Mouse (Mus musculus) left cerebral cortex, adult 9 months (tissue): ENCODE results near the gene Kctd13.

Source experiments
- DNase-seq, 2 experiments: peaks; one replicate each; pipeline ENCODE4 v3.0.0; 2022; ENCODE audit warnings: low spot score in 2 of 2

The Kctd13 gene

DNA sequence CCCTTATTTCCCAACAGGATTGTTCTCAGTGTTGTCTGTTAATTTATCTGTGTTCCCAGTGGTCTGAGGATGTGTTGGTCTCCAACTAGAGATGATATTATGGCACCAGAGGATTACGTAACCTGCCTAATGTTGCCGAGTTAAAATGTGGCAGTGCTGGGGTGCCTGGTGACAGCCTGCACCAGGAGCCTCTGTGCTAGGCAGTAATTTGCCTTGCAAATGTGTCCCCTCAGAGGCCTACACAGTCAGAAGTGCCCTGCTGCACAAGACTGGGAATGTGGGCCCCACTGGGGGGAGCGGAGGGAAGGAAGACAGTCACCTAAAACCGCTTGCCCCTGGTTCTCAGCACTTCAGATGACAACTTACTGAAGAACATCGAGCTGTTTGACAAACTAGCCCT, 13.1 kb downstream of the Kctd13 start:
- peak in 1 of 2 experiments; percentile 54 for DNase-seq

DNA sequence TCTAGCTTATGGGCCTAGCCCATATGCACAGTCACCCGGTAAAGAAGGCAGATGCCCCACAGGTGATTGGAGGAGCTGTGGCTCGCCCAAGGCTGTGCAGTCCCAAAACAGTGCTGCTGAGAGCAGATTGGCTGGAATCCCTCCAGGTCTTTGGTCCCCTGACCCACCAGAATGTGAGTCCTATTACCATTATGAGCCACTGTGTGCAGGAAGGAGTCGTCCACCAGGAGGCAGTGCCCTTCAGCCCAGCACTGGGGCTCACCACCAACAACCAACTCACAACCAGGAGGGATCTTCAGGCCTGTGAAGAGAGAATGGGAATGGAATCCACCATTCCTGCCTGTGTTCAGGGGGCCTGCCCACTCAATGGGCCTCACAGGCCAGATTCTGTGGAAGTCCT, 17.9 kb downstream of the Kctd13 start:
- DNase-seq: no peak

DNA sequence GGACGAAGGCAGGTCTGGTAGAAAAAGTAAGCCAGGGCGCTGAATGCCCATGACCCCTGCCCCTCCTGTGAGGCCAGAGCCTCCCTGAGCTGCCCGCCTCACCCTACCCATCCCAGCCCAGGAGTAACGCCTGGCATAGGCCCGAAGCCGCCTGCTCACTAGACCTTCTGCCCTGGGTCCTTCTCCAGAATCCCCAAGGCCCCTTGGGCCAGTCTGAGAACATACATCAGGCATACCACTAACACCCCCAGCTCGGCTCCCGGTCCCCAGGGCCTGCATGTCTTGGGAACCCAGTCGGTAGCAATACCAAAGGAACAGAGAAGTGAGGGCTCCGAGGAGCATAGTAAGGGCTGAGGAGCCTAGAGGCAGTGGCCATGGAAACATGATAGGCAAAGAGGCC, 19.9 kb downstream of the Kctd13 start:
- no peak for DNase-seq

DNA sequence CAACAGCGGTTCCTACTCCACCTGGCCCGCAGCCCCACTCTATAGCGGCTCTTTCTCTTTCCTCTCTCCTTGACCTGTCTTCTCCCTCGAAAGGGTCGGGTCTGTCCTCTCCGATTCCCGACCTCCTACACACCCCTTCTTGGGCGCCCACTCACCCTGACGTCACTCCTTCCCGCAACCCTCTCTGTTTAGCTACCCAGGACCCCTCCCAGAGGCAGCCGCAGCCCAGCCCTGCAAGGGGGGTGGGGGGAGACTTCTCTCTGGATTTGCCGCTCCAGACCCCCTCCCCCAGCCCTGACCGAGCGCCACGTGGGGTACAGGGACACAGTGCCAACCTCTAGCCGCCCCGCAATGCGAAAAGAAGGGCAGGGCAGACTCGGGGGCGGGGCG, 20.7 kb downstream of the Kctd13 start, which contains the start of gene Asphd1:
Gene Asphd1 (minus strand): TSS at position 180 of the 390 bp plus-strand sequence.
- peak; percentile 59 to 70 for DNase-seq

DNA sequence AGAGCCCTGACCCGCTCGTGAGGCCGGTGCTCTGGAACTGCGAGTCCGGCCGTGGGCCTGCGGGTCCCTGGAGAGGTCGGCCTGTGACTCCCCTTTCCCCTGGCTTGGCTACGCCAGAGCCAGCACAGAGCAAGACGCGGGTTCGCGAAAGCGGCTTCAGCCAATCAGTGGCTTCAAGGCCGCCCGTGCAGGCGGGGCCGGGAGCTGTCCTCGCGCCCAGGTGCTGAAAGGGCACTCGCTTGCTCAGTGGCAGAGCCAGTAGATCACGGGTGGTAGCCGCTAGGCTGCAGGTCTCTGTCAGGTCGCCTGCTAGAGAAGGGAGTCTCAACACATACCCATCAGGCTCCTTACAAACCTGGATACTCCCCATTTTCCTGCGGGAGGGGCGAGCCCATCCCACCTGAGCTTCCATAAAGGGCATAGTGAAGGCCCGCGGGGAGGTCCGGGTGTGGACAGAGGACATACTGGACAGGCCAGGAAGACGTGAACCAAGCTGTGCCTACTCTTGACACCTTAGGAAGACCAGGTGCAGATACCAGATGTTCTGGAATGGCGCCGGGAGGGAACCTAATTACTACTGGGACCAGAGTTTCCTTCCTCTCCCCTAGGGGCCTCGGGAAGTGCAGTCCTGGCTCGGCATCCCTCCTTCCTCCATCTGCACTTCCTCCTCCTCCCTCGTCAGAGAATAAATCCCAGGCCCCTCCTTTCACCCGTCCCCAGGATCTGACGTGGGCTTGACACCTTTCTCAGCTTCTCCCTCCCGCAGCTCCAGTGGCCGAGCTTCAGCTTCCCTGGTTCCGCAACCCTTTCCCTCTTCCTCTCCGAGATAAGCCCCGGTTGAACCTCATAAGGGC, 21.3 kb downstream of the Kctd13 start, which contains the start of gene Sez6l2:
Gene Sez6l2 (plus strand): TSS at position 771 of the 854 bp plus-strand sequence.
- DNase-seq: peak; percentile 72 to 83

DNA sequence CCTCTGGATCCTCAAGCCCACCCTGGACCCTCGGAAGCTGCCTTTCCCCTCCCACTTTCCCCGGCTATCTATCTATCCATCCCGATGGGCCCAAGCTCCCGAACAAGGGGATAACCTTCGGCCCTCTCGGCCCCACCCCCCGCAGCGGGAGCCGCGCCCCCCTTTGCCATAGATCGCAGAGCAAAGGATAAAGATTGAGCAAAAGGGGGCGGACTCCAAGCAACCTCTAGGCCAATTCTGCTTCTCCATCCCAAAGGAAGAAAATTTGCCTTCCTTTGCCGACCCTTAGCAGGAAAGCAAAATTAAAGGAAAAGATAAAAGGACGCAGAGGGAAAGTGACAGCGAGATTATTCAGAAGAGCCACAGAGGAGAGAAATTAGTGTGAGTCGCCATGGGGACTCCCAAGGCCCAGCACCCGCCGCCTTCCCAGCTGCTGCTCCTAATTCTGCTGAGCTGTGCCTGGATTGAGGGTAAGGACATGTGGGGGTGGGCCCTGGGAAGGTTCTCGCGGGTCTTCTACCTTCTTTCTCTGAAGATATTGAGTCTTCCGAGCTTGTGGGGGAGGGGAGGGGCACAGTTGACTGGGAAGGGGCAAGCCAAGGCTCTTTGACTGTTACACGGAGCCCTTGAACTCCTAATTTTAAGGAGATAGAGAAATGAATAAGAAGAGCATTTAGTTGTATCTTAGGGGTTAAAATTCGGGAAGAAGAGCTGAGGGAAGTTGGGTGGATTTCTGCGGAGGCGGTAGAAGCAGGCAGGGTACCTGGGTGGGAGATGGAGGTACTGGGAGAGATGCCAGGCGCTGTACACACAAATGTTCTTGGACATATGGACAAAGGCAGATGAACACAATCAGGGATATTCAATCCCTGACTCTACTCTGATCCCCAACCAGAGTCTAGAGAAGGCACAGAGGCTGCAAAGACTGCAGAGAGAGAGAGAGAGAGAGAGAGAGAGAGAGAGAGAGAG, 22.3 kb downstream of the Kctd13 start:
- DNase-seq: peak in 1 of 2 experiments; percentile 58

DNA sequence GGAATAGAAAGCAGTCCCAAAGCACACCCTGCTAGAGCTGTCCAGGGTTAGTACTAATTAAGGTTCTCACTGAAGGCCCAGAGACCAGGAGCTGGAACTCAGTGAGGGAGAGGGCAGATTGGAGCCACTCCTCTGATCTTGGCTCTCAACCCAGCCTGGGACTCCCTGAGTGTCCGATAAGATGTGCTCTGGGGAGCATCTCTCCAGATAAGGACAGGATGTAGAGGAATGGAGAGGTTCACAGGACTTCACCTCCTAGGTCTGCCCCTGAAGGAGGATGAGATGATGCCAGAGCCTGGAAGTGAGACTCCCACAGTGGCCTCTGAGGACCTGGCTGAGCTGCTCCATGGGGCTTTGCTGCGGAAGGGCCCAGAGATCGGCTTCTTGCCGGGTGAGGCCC, 23.1 kb downstream of the Kctd13 start:
- DNase-seq: no peak

DNA sequence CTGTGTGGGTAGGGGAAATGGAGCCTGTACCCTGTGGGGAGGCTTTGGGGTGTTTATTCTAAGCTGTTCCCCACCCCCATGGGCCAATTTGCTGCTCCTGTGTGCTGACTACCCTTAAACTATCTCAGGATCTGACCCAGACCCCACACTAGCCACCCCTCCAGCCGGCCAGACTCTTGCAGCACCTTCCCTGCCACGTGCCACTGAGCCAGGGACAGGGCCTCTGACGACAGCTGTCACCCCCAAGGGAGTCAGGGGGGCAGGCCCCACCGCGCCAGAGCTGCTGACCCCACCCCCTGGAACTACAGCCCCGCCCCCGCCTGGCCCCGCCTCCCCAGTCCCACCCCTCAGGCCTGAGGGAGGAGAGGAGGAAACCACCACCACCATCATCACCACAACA, 24.0 kb downstream of the Kctd13 start:
- DNase-seq: no peak

DNA sequence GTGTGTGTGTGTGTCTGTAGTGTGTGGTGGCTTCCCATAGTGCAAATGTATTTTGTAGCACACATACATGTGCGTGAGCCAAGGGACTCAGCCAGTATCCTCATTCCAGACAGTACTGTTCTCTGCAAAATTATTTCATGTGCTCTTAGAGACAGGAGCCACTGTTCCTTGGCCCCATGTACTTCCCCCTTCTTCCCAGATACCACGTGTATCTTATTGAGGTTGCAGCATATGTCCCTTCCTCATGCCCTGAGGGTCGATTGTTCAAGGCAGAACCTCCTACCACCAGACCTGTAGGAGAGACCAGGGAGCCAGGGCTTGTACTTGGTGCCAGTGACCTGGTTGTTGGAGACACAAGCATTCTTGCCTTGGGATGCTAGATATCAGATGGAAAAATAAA, 26.4 kb downstream of the Kctd13 start:
- no peak for DNase-seq

DNA sequence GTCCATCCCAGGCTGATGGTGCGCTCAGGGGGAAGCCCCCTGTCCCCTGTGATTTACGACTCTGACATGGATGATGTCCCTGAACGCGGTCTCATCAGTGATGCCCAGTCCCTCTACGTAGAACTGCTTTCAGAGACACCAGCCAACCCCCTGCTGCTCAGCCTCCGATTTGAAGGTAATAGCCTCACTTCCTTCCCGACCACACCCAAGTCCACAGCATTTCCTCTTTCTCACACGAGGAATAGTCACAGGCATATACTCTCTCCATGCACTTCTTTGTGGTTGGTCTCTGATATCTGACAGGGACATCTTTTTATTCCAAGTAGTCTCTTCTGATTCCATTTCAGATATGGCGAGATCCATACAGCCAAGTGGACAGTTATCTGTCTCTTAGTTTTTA, 31.1 kb downstream of the Kctd13 start:
- DNase-seq: no peak

DNA sequence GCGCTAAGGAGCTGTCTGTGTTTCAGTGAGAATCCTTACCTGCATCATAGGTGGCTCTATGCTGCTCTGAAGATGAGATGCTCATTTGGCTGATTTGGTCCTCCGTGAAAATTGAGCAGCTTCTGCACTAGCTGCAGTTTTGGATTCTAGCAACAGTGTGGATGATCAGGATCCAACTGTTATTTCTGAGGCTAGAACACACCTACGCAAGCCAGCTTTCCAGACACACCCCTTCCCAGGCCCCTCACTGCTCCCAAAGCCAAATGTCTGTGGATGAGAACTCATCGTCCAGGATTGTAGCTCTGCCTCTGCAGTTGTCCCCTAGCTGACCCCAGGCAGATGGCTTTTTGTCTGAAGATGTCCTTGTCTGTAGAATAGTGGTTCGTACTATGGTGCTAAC, 32.4 kb downstream of the Kctd13 start:
- DNase-seq: no peak

DNA sequence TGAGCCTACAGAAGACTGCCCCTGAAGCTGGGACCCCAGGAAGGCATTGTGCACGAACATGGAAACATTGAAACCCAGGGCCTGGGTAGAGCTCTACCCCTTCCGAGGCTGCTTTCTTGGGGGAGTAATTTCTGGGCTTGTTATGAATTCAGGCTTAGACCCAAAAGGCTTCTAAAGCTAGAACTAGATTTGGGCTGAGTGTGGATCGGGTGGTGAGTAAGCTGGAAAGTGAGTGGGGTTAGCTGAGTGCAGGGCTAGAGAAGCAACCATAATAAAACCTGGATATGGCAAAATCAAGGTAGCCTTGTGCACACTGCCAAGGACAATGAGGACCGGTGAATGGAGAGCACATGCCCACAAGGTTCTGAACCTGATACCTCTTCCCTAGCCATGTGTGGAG, 33.3 kb downstream of the Kctd13 start:
- no peak for DNase-seq

DNA sequence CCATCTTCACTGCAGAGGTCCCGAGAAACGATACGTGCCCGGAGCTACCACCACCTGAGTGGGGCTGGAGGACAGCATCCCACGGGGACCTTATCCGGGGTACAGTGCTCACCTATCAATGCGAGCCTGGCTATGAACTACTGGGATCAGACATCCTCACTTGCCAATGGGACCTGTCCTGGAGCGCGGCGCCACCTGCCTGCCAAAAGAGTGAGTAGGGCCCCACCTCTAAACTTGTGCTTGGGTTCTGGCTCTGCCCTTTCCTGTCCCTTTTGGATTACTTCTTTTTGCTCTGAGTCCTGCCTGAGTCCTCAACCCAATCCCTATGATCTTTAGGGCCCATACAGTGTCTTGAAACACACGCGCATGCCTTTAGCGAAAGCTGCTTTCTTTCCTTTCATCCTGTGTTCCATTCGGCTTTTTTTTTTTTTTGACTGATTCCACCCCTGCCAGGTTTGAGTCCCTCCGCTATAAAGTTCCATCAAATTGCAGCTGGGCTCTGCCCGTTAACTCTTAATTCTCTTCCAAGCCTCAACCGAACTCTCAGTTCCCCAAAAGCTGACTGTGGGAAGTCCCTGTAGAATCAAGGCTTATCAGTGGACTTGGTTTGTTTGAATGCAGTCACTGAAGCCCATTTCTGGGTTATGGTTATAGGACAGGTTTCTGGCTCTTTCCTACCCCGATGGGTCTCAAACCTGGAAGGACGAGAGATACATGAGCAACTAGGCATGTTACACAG, 35.0 kb downstream of the Kctd13 start:
- no peak for DNase-seq

DNA sequence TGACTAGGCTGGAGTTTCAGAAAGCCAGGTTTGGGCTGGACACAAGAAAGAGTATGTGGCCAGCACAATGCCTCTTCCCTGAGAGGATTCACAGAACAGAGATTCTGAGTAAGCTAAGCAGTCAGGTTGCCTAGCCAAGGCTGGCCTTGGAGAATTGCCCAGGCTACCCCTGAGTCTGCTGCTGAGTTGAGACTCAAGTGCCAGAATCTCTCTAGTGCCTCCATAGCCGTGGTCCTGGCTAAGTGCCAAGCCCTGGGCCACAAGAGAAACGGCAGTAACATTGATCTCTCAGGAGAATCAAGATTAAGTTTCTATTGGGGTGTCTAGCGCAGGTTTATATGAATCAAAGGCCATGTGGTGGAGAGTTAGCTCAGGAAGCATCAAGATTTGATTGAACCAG, 36.9 kb downstream of the Kctd13 start:
- no peak for DNase-seq

DNA sequence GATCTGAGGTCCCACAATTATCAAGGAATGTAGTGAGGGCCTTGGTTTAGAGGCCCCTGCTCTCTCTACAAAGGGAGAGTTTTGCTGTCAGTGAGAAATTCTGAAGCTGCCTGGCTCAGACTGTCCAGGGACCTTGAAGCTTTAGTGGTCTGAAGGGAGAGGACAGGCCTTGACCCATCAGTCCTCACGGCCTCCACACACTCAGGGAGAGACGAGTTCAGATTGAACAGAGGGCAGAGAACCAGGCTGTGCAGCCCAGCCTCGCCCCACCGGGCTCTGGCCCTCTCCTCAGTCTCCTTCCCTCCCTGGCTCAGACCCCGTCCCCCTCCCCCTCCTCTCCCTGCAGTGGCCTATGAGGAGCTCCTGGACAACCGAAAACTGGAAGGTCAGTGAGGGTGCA, 38.7 kb downstream of the Kctd13 start:
- no peak for DNase-seq

DNA sequence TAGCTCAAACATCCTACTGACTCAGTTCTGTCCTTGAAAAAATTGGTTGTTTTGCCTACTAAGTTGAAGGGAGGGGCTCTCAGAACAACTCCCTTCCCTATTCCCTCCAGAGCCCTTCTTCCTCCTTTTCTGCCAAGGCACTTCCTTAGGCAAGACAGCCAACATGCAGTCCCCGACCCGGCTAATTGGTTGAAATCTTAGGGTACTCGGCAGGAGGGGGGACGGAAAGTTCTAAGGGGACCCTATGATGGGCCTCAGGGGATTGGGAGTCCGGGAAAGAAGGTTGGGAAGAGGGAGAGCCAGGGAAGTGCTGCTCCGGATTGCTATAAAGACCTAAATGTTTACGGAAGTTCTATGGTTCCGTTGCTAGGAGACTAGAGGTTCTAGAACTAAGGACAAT, 46.8 kb downstream of the Kctd13 start:
- DNase-seq: no peak

DNA sequence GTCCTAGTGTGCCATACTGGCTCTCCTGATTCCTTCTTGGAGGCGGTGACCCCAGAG, 47.0 kb downstream of the Kctd13 start, which contains the start of gene Cdipt:
Gene Cdipt (plus strand): TSS at position 22 of the 57 bp plus-strand sequence.
- DNase-seq: no peak

DNA sequence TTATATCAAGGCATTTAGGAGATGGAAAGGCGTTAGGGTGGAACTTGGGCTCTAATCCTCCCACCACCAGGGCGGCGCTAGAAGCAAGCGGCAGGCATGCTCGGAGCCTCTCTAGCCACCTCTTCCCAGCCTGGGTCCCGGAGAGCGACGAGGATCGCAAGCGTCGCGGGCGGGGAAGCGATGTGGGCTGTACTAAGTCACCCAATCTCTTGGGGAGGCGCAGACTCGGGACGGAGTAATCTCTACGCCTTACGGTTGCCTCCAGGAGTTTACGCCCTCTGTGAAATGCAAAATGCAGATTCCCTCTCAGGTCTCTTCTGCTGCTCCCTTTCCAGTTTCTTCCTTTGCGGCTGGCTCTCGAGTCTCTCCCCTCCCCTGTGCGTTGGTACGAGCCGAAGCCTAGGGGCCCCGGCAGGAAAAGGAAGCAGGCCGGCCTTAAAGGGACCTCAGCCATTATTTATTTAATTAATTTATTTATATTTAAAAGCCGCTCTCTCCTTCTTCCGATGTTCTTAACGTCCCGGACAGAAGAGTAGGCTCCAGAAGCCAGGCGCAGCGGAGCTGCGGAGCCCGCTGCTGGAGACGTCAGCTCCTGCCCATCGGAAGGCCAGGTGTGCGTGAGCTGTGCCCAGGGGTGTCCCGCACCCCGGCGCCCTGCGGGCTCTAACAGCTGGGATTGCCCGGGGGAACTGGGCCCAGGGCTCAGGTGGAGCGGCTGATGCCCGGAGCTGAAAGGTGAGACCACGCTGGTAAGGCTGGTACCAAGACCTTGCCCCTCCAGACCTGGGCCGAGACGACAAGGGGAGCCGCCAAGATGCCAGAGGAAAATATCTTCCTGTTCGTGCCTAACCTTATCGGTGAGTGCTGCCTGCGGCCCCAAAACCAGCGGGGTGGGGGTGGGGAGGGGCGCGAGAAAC, 47.5 kb downstream of the Kctd13 start, which contains the start of gene Cdiptos:
Gene Cdiptos (minus strand): TSS at position 149 of the 917 bp plus-strand sequence.
- DNase-seq: peak; percentile 86 to 96

DNA sequence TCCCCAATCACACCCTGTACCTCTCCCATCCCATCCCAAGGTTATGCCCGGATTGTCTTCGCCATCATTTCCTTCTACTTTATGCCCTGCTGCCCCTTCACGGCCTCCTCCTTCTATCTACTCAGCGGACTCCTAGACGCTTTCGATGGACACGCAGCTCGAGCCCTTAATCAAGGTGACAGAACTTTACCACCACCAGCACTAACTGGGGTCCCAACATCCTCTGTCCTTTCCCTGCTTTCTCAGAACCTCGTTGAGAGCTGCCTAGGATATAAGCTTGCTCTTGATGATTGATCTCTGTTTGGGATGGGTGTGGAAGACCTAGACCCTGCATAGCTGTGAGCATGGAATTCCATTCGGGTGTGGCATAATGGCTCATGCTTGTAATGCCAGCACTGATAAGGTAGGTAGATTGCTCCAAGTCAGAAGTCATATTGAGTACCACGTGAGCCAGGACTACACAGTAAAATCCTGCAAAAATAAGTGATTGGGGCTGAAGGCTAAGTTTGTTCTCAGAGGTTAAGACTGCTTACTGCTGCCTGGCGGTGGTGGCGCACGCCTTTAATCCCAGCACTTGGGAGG, 48.3 kb downstream of the Kctd13 start:
- no peak for DNase-seq

DNA sequence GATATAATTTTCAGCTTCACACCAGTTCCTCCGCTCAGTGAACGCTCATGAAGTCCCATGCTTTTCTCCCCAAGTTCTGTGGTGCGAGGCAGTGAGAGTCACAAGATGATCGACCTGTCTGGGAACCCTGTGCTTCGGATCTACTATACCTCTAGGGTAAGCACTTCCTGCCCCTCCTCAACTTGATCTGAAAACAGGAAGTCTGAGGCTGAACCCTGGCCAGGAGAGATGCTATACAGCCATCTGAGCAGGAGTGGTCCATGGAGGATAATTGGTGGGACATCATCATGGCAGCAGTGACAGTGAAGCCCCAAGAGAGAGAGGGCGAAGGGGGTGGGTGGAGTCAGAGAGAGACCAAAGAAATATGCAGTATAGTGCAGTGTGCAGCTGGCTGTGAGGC, 50.2 kb downstream of the Kctd13 start:
- DNase-seq: no peak

DNA sequence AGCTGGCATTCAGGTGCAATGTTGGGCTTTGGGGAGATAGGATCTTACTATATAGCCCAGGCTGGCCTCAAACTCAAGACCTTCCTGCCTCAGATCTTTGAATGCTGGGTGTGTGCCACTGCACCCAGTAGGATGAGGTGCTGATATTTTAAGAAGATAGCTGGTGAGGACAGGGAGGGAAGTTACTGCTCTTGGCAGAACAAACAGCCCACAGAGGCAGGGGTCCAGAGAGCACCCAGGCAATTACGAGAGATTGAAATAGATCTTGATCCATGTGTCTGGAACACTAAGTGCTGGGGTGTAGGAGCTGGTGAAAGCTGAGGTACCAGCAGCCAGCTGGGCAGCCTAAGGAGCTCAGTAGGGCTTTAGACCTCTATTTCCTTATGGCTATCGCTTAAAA, 52.9 kb downstream of the Kctd13 start:
- DNase-seq: no peak
